Mouse (Mus musculus) kidney, postnatal 36 days (tissue): ENCODE results near the gene Radil.

Experiments
- DNase-seq, 2 experiments: peaks; one replicate each; pipeline ENCODE4 v3.0.0; 2021 to 2022; ENCODE audit warnings: mixed read lengths in 2 of 2

Gene Radil

DNA sequence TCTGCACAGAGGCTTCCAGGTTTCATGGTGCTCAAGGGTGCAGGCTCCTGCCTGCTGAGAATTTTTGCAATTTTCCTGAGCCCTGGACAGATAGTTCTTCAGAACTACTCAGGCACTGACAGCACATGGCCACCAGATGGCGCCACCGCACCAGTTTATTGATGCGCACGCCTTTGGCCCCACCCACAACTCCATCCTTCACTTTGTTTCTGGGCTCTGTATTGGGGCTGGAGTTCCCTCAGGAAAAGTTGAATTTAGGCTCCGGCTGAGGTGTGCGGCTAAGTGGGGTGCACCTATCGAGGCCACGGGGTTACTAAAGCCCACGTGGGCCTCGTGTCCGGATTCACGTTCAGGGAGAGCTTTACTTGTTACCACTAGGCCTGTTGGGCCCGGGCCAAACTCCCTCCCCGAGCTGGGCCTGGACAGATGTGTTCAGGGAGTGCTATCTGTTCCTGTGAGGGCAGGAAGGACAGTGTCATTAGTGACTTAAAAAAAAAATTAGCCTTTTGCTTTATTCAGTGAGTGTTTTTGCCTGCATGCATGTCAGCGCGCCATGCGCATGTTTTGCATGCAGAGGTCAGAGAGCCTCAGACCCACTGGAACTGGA lies 72.0 kb downstream of the Radil start:
- peak; percentile 76 to 93 for DNase-seq

DNA sequence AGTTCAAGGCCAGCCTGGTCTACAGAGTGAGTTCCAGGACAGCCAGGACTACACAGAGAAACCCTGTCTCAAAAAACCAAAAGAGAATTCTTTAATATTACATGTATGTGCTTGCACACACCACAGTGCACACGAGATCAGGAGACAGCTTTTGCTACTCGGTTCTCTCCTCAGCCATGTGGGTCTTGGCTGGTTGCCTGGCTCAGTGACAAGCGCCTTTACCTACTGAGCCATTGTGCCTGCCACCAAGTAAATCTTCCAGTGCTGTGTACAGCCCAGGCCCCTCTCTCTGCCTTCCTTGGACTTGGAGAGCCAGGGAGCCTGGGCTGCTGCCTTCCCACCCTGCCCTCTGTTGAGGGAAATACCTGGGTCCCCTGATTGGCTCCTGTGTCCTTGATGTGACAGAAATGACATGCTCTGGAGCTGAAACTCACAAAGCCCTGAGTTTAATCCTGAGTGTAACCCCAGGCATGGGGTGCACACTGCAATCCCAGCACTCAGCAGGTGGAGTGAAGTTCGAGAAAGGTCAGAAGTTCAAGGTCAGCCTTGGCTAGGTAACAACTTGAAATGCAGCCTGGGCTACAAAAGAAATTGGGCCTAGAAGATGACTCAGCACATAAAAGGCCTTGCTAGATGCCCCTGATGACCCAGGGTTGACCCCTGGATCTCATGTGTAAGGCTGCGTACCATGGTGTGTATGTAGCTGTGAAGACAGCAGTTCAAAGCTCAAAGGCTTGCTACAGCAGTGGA lies 72.9 kb downstream of the Radil start:
- DNase-seq, result no peak

DNA sequence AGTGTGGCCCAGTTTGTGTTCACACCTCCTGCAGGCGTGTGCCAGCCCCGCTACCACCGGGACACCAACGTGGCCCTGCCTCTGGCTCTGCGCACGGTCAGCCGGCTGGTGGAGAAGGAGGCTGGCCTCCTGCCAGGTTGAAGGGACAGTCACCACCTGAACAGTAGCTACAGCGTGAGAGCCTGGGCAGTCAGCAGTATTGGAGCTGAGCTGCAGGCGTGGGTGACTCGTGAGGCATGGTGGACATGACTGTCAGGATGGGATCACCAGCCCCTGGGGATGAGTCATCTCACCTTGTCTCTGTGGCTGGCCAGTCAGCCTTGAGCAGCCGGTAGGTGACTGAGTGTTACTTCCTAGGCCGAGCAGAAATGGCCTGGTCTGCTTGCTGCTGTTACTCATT lies 73.6 kb downstream of the Radil start:
- DNase-seq, result peak in 1 of 2 experiments; percentile 50

DNA sequence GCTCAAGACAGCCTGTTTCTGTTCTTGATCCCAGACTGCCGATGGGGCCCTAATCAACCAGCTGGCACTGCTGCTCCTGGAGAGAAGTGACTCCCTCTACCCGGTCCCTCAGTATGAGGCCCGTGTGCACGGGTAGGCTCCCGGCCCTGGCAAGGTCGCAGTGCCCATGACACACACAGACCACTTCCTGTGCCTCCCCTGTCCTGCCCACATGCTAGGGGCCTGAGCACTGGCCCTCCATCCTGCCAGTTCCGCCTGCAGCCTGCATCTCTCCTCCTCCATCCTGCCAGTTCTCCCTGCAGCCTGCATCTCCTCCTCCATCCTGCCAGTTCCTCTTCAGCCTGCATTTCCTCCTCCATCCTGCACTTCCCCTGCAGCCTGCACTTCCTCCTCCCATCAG lies 75.2 kb downstream of the Radil start:
- no peak for DNase-seq

DNA sequence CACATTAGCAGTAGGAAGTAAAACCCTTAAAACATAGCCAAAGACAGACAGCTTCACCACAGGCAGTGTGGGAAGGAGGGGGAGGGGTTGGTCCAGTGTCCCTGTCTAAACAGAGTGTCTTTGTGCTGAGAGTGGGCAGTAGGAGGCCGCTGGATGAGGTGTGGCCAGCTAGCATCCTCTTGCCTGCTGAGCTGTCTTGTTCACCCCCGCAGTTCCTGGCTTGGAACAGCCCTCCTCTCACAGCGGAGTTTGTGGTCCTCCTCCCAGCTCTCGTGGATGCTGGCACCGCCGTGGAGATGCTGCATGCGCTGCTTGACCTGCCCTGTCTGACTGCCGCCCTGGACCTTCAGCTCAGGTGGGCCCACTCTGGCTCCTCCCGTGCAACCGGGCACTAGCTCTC lies 77.2 kb downstream of the Radil start:
- no peak for DNase-seq

DNA sequence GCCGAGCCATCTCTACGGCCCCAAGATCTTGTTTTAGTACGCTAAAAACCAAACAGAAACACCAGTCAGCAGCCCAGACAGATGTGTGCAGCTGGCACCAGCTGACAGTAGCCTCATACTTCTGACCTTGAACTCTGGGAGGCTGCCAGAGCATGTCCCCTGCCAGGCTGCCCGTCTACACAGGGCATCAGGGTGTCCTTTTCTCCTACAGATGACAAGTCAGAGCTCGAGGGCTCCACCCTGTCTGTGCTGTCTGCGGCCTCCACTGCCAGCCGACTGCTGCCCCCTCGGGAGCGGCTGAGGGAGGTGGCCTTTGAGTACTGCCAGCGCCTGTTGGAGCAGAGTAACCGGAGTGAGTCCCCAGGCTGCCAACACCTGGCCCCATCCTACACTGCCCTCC lies 81.1 kb downstream of the Radil start:
- DNase-seq, result no peak

DNA sequence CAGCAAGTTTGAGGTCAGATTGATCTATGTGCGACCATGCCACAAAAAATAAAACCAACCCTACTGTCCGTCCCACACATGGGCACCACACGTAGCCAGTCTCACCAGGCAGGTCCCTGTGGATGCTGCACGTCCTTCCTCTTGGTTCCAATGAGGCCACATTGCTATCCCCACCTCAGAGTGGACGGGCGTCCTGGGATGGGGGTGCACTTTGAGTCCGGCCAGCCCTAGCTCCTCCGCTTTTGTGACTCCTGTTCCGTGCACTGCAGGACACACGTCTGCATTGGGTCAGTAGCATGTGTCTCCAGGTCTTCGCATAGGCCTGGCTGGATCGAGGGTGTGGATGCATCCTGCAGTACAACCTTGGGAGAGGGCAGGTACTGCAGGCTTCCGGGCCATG lies 82.5 kb downstream of the Radil start:
- DNase-seq, result no peak

DNA sequence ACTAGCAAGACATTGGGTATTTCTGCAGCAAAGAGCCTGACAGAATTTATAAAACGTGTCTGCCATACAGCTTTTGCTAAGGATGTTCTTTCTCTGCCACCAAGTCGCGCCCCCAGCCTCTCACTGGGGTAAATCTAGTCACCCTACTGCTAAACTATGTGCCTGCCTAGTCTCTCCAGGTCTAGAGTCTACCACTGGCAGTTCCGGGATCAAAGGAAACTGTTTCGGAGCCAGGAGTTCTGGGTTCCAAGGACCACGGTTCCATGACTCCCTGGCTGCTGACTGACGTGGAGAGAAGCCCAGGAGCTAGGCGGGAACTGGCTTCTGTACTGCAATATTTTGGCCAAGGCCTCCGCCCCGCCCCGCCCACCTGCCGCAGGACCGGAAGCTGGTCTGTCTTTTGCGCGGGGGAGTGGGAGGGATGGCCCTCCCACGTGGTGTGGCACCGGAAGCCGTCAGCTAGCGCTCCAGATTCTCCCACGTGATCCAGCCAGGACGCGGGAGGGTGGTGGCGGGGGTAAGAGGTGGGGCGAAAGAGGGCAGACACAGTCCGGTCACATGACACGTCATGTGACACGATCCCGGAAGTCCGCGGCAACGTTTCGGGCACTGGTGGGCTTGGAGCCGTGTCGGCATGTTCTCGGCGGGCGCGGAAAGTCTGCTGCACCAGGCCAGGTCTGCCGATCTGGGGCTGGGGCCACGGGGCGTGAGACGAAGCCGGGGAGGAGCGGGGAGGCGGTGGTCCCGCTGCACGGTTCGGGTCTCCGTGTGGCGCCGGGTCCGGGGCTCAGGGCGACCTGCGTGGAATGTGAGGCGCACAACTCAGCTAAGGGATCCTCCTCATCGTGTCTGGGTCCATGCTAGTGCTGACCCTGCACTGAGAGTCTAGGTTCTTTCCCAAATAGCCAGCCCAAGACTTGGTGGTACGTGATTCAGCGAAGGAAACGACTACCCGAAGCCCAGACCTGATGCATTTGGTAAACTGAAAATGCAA lies 87.1 kb downstream of the Radil start, which contains the start of gene Ap5z1:
Gene Ap5z1 (plus strand): TSS at position 484 of the 994 bp plus-strand sequence.
- peak; percentile 97 for DNase-seq

DNA sequence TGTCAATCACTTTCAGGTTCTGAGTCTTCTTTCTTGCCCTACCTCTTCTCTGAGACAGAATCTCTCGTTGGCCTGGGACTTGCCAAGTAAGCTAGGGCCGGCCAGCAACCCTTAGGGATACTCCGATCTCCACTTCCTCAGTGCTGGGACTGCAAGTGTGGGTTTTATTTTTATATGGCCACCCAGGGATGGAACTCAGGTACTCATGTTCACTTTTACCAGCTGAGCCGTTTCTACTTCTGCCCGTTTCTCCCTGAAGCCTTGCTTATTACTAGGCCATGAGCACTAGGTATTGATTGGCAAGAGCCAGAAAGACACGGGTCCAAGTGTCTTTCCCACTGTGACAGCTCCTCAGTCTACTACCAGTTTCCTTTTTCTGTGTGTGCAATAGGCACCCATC lies 87.9 kb downstream of the Radil start:
- no peak for DNase-seq

DNA sequence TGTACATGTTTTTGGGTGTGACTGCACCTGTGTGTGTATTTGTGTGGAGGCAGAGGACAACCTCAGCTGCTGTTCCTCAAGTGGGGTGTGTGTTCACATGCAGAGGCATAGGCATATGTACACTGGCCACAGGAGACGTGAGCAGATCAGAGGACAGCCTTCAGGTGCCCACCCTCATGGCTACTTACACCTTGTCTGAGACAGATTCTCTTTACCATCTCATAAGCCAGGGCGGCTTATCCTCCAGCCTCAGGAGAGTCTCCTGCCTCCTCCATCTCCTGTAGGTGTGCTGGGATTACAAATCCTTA lies 88.3 kb downstream of the Radil start:
- no peak for DNase-seq

DNA sequence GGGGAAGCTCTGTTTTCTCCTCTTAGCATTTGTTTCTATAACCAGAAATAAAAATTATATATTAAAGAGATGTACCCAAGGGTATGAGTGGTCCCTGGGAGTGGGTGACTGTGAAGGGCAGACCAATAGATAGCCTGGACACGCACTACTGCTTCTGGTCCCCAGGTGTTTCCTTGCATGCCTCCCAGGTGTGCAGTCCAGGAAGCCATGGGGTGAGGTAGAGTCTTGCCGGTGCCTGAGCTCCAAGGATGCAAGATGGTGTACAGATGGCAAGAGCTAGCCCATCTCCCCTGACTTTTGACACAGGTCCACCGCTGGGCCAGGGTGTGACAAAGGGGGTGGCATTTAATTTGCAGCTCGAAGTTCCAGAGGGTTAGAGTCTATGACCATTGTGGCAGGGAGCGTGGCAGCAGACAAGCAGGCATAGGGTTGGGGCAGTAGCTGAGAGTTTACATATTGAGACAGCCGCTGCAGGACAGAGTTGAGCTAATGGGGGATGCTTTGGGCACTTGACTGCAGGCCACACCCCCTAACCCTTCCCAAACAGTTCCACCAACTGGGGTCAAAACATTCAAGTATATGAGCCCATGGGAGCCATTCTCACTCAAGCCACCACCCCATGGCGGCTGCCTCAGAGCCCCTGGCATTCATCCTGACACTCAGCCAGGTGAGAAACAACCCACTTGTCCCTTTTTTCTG lies 88.8 kb downstream of the Radil start:
- DNase-seq, result no peak

DNA sequence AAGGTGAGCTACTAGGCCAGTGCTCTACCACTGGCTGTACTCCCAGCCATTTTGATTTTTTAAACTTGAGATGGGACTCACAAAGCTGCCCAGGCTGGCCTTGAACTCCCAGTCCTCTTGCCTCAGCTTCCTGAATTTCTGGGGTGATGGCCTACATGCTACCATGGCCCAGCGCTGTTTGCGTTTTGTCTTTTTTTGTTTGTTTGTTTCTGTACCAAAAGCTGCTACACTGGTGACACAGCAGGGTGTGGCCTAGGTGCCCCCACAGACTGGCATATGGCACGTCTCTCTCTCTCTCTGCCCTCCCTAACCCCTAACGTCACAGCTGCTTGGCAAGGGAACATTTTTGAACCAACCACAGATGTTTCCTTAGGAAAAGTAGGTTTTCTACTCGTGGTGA lies 91.1 kb downstream of the Radil start:
- DNase-seq, result no peak

DNA sequence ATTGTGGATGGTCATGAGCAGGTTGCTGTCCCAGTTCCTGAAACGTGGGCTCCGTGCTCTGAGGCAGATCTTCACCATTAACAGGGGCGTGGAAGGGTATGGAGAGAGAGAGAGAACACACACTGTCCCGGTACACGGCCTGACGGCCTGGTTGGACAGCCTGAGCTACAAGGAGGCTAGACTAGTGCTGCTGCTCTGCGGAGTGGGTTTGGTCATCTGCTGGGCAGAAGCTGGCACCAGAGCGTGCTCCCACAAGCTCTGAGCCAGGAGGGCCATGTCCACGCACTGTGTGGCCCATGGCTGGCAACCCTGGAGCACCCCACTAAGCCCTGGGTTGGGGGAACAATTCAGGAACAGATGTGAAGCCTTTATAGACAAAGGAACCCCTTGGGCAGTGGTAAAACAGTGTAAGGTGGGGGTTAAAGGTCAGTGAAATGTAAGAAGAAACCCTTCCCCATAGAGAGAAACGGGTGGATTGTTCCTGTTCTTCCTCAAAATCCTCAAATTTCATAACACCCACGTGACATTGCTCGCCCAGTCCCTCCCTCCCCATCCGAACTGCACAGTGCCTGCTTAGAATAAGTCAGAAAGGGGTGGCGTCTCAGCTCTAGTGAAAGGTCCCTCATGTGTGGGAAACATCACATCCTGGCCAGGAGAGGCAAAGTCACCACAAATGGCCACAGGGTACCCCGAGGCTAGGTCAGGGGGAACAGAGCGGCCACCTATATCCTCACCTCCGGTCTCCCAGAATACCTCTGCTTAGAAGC lies 91.9 kb downstream of the Radil start:
- DNase-seq, result no peak

DNA sequence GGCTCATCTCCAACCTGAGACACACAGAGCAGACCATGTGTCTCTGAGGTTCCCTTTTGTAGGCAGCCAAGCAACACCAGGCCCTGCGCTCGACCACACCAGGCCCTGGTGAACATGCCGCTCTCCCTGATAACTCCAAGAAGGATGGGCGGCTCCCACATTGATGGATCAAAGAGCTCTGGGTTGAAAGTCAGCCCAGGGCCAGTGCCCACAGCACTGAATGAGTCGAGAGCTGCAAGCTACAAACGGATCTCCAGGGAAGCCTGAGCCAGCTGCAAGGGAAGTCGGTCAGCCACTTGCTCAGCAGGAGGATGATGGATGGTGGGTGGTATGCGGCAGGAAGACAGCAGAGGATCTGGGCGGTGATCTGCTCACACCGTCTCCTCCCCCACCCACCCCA lies 93.6 kb downstream of the Radil start:
- DNase-seq, result peak; percentile 41 to 67

DNA sequence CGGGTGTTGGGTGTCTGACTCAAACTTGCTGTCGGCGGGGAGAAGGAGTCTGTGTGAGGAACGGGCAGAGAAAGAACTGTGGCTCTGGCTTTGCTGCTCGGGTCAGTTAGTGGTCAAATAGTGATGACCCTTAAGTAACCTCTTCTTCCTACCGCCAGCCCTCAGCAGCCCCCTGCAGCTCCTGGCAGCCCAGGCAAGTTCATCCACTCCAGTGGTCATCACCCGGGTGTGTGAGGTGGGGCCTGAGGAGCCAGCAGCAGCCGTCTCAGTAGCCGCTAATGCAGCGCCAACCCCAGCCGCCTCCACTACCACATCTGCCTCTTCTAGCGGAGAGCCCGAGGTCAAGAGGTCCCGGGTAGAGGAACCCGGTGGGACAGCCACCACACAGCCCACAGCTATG lies 94.6 kb downstream of the Radil start:
- no peak for DNase-seq

DNA sequence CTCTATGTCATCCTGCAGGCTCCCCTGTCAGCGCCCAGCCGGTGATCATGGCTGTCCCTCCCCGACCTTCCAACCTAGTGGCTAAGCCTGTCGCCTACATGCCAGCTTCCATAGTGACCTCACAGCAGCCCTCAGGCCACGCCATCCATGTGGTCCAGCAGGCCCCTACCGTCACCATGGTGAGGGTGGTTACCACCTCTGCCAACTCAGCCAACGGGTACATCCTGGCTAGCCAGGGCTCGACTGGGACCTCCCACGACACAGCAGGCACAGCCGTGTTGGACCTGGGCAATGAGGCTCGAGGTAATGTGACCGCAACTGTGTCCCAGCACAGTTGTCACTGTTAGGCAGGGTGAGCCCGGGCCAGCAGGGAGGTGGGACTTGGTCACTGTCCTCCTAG lies 97.2 kb downstream of the Radil start:
- DNase-seq, result no peak

DNA sequence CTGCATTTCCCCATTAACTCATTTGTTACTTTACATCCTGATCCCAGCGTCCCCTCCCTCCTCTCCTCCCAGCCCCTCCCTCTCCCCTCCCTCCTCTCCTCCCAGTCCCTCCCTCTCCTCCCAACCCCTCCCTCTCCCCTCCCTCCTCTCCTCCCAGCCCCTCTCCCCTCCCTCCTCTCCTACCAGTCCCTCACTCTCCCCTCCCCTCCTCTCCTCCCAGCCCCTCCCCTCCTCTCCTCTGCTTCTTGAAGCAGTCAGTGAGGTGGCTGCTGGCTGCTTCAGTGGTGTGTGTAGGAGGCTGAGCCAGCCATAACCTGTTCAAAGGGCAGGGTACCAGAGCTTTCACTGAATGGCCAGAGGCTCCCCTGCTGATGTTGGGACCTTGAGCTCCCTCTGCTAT lies 99.1 kb downstream of the Radil start:
- DNase-seq, result peak; percentile 76 to 82

DNA sequence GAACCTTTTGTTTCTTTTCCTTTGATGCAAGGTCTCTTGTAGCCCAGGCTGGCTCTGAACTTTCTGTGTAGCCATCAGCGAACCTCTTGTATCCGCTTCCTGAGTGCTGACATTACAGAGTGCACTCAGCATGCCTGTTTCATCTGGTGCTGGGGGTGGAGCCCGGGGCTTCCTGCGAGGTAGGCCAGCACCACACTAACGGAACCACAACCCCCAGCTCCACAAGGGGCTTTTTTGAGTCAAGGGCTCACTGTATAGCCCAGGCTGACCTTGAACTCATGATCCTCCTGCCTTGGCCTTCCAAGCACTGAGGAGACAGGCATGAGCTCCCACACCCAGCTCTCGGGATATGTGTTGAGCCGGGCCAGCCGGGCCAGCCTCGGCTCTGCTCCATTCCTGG lies 100.1 kb downstream of the Radil start:
- DNase-seq, result no peak

DNA sequence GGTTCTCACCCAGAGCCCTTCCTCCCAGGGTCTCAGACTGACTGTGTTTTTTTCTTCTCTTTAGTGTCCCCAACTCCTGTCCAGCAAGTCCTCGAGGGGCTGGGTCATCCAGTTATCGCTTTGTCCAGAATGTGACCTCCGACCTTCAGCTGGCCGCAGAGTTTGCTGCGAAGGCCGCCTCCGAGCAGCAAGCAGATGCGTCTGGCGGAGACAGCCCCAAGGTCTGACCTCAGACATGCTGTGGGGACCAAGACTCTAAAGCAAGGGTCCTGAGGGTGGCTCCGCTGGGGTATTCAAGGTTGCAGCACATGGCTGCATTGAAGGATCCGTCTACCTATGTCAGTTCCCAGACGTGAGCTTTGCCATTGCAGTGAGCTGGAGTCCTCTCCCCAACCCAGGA lies 102.3 kb downstream of the Radil start:
- DNase-seq, result no peak

DNA sequence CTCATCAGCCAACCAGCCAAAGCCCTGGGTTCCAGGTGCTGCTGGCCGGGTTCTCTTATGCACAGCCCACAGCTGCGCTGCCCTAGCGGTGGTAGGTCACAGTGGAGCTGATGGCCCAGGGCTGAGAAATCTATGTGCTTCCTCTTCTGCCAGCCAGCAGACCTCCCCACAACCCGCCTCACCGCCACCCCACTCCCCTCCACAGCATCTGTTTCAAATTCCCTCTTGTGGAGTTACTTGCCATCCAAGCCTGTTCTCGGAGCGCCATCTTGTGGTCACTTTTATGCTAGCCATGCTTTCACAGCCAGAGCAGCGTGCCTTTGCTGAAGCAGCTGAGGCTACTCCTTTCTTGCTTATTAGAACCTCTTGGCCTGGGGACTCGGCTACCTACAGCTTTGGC lies 102.8 kb downstream of the Radil start:
- peak; percentile 85 to 95 for DNase-seq

DNA sequence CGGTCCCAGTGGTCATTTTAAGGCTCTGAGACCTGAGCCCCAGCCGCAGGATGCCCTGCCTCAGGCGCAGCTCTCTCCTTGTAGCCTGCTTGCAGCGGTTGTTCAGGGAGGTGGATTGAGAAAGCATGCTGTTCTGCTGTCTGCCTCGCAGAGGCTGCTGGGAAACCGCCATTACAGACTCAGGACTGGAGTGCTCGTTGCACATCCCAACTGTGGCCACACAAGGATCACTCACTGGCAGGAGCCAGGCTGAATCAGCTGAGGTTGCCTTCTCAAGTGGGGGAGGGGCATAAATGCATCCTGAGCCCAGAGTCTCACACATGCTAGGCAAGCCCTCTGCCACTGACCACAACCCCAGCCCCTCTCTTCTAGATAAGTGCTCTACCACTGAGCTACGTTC lies 105.2 kb downstream of the Radil start:
- peak in 1 of 2 experiments; percentile 41 for DNase-seq
